Mouse (Mus musculus): ENCODE results near the gene Spop. TPM values are rescaled to one million over a fixed set of nuclear protein-coding genes. Genes with fewer than 3 reads are reported as not detected.
"Not testable (repeated sequence)": the region's sequence is repeated elsewhere in the genome, so short reads cannot be mapped to it uniquely, and the experiment has no call there.

Spop gene
- total and polyA plus RNA-seq, 2 experiments: 39.3 to 43.9 TPM

DNA sequence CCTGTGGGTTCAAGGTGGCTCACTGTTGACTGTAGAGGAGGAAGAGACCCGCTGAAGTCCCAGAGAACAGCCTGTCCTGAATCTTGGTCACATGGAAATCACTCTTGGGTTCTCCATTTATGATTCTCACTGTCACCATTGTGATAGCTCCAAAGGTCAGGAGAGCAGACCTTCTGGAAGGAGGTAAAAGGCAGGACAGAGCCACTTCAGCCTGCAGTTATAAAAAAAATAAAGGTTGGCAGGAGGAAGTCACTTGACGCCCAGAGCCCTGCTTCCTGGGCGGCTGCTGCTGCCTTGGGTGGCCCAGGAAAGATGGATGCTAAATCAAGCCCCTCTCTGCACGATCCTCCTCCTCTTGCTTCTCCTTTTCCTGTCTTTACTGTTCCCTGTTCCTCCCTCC, 86.5 kb downstream of the Spop start:
- Histone ChIP-seq H3K36me3 (ENCODE audit: control insufficient read depth, insufficient read depth, low read length) (peaks cover 3% of the 10 kb centered on the region; the same call in 1 of the 2 replicates), H3K27me3 (ENCODE audit: control insufficient read depth, insufficient read depth, low read length) (no peaks in the 10 kb centered on the region), H3K79me2 (ENCODE audit: control insufficient read depth, insufficient read depth, low read length) (no peaks in the 10 kb centered on the region), H3K9ac (ENCODE audit: low read depth, low read length) (no peak overlapping the region), H3K4me3 (ENCODE audit: insufficient read depth, low read depth, low read length) (no peak overlapping the region), H3K27ac (replicated peaks; ENCODE audit: insufficient read depth, low read depth, low read length) (no peak overlapping the region), H3K4me1 (ENCODE audit: control insufficient read depth, insufficient read depth, low read length) (no peaks in the 10 kb centered on the region)
- no peak for TF ChIP-seq CTCF (IDR thresholded peaks at IDR 0.05; ENCODE audit: low read depth, low read length)
- no peak for TF ChIP-seq POLR2A (IDR thresholded peaks at IDR 0.05; ENCODE audit: extremely low read depth, insufficient read depth, low read length)
- no peak for DNase-seq (ENCODE audit: extremely low read depth, low read depth, low spot score)
- WGBS: 47% methylated on average over 4 of the region's 4 CpGs

DNA sequence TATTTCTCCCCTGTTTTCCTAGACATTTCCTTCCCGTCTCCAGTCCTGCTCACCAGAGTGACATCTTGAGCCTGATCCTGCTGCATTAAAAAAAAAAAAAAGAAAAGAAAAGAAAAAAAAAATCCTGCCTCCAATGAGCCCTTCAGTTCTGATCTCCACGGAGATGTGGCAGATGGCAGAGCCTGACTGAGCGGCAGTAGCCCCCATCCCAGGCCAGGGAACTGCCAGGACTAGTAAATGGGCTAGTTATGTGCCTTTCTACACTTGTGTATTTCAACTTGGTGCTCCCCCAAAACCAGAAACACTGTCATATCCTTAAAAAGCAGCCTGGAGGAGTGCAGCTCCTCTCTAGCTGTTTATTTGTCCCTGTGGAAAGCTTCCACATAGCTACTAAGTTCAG, 87.0 kb downstream of the Spop start:
- no peaks in the 10 kb centered on the region for H3K4me1 ChIP-seq (ENCODE audit: control insufficient read depth, insufficient read depth, low read length)
- no peak overlapping the region for H3K9ac ChIP-seq (ENCODE audit: low read depth, low read length)
- TF ChIP-seq CTCF (IDR thresholded peaks at IDR 0.05; ENCODE audit: low read depth, low read length) (no peak), POLR2A (IDR thresholded peaks at IDR 0.05; ENCODE audit: extremely low read depth, insufficient read depth, low read length) (no peak)
- H3K36me3 ChIP-seq (ENCODE audit: control insufficient read depth, insufficient read depth, low read length): peaks cover 3% of the 10 kb centered on the region; the same call in 1 of the 2 replicates
- no peaks in the 10 kb centered on the region for H3K27me3 ChIP-seq (ENCODE audit: control insufficient read depth, insufficient read depth, low read length)
- no peaks in the 10 kb centered on the region for H3K79me2 ChIP-seq (ENCODE audit: control insufficient read depth, insufficient read depth, low read length)
- H3K27ac ChIP-seq (replicated peaks; ENCODE audit: insufficient read depth, low read depth, low read length): no peak overlapping the region
- 60% methylated on average over 3 of the region's 3 CpGs for WGBS
- no peak for DNase-seq (ENCODE audit: extremely low read depth, low read depth, low spot score)
- no peak overlapping the region for H3K4me3 ChIP-seq (ENCODE audit: insufficient read depth, low read depth, low read length)

DNA sequence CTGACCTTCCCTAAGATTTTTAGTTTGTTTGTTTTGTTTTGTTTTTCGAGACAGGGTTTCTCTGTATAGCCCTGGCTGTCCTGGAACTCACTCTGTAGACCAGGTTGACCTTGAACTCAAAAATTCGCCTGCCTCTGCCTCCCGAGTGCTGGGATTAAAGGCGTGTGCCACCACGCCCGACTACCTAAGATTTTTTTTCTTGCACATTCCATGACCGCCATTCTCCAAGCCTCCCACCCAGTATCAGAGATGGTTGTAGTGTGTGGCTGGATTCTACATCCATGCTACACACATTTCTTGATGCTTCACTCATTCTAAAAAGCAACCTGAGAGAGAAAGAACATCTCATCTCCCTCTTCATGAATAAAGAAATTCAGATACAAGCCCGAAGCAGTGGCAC, 87.9 kb downstream of the Spop start:
- H3K4me3 ChIP-seq (ENCODE audit: insufficient read depth, low read depth, low read length); H3K27ac ChIP-seq (replicated peaks; ENCODE audit: insufficient read depth, low read depth, low read length); H3K27me3 ChIP-seq (ENCODE audit: control insufficient read depth, insufficient read depth, low read length); H3K36me3 ChIP-seq (ENCODE audit: control insufficient read depth, insufficient read depth, low read length); H3K4me1 ChIP-seq (ENCODE audit: control insufficient read depth, insufficient read depth, low read length); H3K79me2 ChIP-seq (ENCODE audit: control insufficient read depth, insufficient read depth, low read length); DNase-seq (ENCODE audit: extremely low read depth, low read depth, low spot score); H3K9ac ChIP-seq (ENCODE audit: low read depth, low read length): not testable (repeated sequence)
- 72% methylated on average over 8 of the region's 8 CpGs for WGBS

DNA sequence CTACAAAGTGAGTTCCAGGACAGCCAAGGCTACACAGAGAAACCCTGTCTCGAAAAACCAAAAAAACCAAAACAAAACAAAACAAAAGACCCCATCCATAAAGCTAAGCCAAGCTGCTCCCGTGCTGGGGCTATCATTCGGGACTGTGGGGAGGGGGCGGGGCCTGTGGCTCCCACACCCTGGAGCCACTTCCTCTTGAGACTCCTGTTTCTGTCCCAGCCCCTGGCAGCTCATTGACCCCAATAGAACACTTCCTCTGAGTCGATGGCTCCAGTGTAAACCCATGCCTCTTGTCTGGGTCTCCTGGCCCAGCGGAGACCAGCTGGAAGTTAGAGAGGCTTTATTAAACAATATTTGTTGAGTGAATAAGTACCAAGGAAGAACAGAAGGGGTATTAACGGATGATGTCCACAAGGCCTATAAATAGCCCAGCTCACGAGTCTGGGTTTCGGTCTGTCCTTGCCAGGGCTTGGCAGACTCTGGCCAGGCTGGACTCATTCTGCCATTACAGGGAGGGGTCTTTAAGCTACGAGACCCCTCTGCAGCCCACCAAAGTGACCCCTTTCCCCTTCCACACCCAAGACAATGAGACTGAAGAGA, 89.8 kb downstream of the Spop start:
- no peaks in the 10 kb centered on the region for H3K27me3 ChIP-seq (ENCODE audit: control insufficient read depth, insufficient read depth, low read length)
- WGBS: 54% methylated on average over 10 of the region's 10 CpGs

DNA sequence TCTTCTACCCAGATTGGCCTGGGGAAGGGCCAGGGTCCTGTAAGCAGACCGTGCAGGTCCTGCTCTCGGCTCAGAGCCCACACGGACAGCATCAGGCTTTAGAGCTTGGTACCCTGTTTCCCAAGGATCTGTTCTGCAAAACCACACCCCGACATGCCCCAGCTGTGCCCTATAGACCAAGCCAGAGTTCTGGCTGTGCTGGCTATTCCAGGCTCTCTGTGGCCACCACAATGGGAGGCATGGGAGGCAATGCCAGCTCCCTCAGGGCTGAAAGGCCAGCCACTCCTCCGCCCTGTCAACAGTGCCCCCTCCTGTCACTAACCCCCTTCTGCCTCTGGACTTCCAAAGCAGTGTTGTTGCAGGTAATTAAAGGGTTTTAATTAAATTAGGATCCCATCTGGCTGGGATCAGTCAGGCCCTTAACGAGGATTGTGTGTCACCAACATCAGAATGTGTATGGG, 90.4 kb downstream of the Spop start:
- Histone ChIP-seq H3K27me3 (ENCODE audit: control insufficient read depth, insufficient read depth, low read length) (no peaks in the 10 kb centered on the region), H3K79me2 (ENCODE audit: control insufficient read depth, insufficient read depth, low read length) (no peaks in the 10 kb centered on the region), H3K4me3 (ENCODE audit: insufficient read depth, low read depth, low read length) (no peak overlapping the region), H3K4me1 (ENCODE audit: control insufficient read depth, insufficient read depth, low read length) (no peaks in the 10 kb centered on the region), H3K9ac (ENCODE audit: low read depth, low read length) (no peak overlapping the region), H3K36me3 (ENCODE audit: control insufficient read depth, insufficient read depth, low read length) (no peaks in the 10 kb centered on the region), H3K27ac (replicated peaks; ENCODE audit: insufficient read depth, low read depth, low read length) (no peak overlapping the region)
- no peak for DNase-seq (ENCODE audit: extremely low read depth, low read depth, low spot score)
- TF ChIP-seq POLR2A (IDR thresholded peaks at IDR 0.05; ENCODE audit: extremely low read depth, insufficient read depth, low read length) (no peak), CTCF (IDR thresholded peaks at IDR 0.05; ENCODE audit: low read depth, low read length) (no peak)
- 89% methylated on average over 6 of the region's 6 CpGs for WGBS

More for the DNA sequence above, 89.8 kb downstream of the Spop start:
- no peak overlapping the region for H3K4me3 ChIP-seq (ENCODE audit: insufficient read depth, low read depth, low read length)
- no peak for DNase-seq (ENCODE audit: extremely low read depth, low read depth, low spot score)
- H3K9ac ChIP-seq (ENCODE audit: low read depth, low read length): no peak overlapping the region
- H3K79me2 ChIP-seq (ENCODE audit: control insufficient read depth, insufficient read depth, low read length): no peaks in the 10 kb centered on the region
- H3K4me1 ChIP-seq (ENCODE audit: control insufficient read depth, insufficient read depth, low read length): no peaks in the 10 kb centered on the region
- no peaks in the 10 kb centered on the region for H3K36me3 ChIP-seq (ENCODE audit: control insufficient read depth, insufficient read depth, low read length)
- no peak overlapping the region for H3K27ac ChIP-seq (replicated peaks; ENCODE audit: insufficient read depth, low read depth, low read length)
- TF ChIP-seq CTCF (IDR thresholded peaks at IDR 0.05; ENCODE audit: low read depth, low read length) (no peak), POLR2A (IDR thresholded peaks at IDR 0.05; ENCODE audit: extremely low read depth, insufficient read depth, low read length) (no peak)

DNA sequence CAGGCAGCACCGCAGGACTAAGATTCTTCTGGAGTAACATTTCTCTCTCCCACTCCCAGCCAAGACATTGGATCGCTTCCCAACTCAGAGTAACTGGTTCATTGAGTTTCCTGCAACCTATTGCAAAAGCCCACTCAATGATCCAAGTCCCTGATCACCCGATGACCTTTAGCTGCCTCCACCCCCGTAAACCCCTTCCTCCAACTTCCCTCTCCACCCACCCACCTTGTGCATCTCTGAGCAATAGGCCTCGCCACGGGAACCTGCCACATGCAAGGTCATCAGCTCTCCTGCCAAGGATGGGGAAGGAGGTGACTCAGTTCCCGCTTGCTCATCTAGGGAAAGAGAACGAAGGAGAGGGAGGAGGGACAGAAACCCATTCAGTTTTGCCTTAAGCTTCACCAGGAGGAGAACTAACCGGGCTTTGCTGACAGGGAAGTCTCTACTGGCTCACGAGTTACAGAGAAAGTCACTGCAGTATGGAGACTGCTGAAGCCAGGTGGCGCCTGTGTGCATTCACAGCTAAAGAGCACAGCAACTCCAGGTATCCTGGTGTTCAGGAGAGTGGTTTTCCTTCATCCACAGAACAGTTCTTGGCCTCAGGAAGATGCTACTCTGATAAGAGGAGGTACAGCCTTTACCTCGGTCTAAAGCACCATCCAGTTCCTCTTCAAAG, 93.3 kb downstream of the Spop start:
- Histone ChIP-seq H3K27ac (replicated peaks; ENCODE audit: insufficient read depth, low read depth, low read length) (no peak overlapping the region), H3K79me2 (ENCODE audit: control insufficient read depth, insufficient read depth, low read length) (no peaks in the 10 kb centered on the region), H3K27me3 (ENCODE audit: control insufficient read depth, insufficient read depth, low read length) (no peaks in the 10 kb centered on the region), H3K9ac (ENCODE audit: low read depth, low read length) (no peak overlapping the region), H3K4me3 (ENCODE audit: insufficient read depth, low read depth, low read length) (no peak overlapping the region), H3K4me1 (ENCODE audit: control insufficient read depth, insufficient read depth, low read length) (no peaks in the 10 kb centered on the region), H3K36me3 (ENCODE audit: control insufficient read depth, insufficient read depth, low read length) (no peaks in the 10 kb centered on the region)
- no peak for DNase-seq (ENCODE audit: extremely low read depth, low read depth, low spot score)
- WGBS: 45% methylated on average over 12 of the region's 12 CpGs
- TF ChIP-seq POLR2A (IDR thresholded peaks at IDR 0.05; ENCODE audit: extremely low read depth, insufficient read depth, low read length) (no peak), CTCF (IDR thresholded peaks at IDR 0.05; ENCODE audit: low read depth, low read length) (peak; percentile 41; the same call in 1 of the 2 replicates)

Data from liver, adult 2 months (tissue).